Mouse (Mus musculus) embryonic fibroblast, embryonic 13.5 days (primary cell): ENCODE measurements around the gene Kif27. TPM values are rescaled to one million over a fixed set of nuclear protein-coding genes. Genes with fewer than 3 reads are reported as not detected.

Experiments used
- H3K27ac ChIP-seq: 2 replicates; pipeline ENCODE4 v1.5.1; 2012; ENCODE audit warnings: low read length, control low read depth, inconsistent platforms; ENCODE audit not compliant: insufficient read depth
- H3K4me1 ChIP-seq: 2 replicates; pipeline ENCODE4 v1.6.1; 2011; ENCODE audit warnings: low read length; ENCODE audit not compliant: control insufficient read depth, insufficient read depth
- H3K4me3 ChIP-seq: 2 replicates; pipeline ENCODE4 v1.5.1; 2011; ENCODE audit warnings: mild to moderate bottlenecking, control low read depth, low read length; ENCODE audit not compliant: insufficient read depth
- CTCF ChIP-seq: IDR thresholded peaks from 2 replicates; pipeline ENCODE4 v1.5.1; 2011; ENCODE audit warnings: mild to moderate bottlenecking, control low read depth, low read length, moderate library complexity, borderline replicate concordance; ENCODE audit not compliant: insufficient read depth
- POLR2A ChIP-seq: IDR thresholded peaks from 2 replicates; pipeline ENCODE4 v1.6.1; 2011; ENCODE audit warnings: low read depth, mild to moderate bottlenecking, control low read depth, low read length, moderate library complexity
- polyA plus RNA-seq: library from polyadenylated mRNA; stranded (reverse); fragments of >200 nt; gene quantifications from 2 replicates; pipeline ENCODE4 v1.2.4, GENCODE M21; 2011; ENCODE audit warnings: low read depth; ENCODE audit not compliant: missing spikeins, insufficient read length

The Kif27 gene
- polyA plus RNA-seq, 1 experiment = 0.44 TPM

DNA sequence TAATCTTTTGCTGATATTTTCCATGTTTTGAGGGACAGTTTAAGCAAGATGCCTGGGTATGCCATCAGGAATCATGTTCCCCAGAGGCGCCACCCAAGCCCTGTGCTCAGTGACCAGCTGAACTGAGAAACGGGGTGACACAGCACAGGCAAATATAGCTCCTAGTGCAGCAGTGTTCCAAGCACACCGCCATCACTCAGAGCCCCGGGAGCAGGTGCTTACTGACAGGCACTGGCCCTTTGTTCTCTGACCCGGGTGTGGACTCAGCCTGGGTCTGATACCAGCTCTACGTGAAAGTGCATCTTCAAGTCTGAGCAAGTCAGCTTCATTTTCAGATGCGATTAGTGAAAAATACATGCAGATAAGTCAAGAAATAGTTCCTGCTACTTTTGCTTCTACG, 49.4 kb downstream of the Kif27 start:
- H3K27ac ChIP-seq = no peak overlapping the region
- TF ChIP-seq CTCF (no peak), POLR2A (no peak)
- no peak overlapping the region for H3K4me3 ChIP-seq
- no peaks in the 10 kb centered on the region for H3K4me1 ChIP-seq

GRCm38 (mm10) chr13:58307453-58307852, 51.5 kb downstream of the Kif27 start:
- no peaks in the 10 kb centered on the region for H3K4me1 ChIP-seq
- H3K27ac ChIP-seq = no peak overlapping the region
- TF ChIP-seq POLR2A = no peak
- no peak for TF ChIP-seq CTCF
- H3K4me3 ChIP-seq = no peak overlapping the region

GRCm38 (mm10) chr13:58305230-58305629, 53.7 kb downstream of the Kif27 start:
- no peak for TF ChIP-seq CTCF
- TF ChIP-seq POLR2A = no peak
- Histone ChIP-seq H3K27ac (no peak overlapping the region), H3K4me3 (no peak overlapping the region), H3K4me1 (no peaks in the 10 kb centered on the region)

DNA sequence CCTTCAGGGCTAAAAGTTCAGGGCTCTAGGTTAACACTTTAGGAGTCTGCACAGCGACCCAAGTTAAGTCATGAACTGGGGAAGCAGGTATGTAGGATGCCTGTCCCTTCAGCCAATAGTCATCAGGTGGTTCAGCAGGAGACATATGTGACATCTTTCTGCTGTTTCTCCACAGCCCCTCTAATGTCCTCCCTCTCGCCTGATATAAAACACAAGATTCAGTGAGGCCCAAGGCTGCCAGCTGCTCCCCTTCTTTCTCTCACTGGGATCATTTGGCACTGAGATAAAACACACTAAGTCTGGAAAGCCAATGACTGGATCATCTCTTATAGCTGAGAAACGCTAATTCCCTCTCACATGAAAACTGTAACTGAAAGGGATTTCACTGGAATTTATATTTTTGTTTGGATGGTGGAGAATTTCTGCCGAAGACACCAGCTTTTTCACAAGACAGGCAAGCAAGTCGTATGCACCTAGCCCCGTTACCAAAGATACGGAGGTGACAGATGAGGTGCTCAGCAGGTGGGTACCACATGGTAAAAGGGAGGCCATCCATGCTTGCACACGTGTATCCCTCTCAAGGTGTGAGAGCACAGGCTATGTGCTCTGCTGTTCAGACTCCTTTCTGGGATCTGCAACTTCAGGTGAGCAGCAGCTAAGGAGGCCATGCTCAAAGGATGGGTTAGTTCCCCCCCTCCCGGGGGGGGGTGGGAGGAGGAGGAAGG, 56.3 kb downstream of the Kif27 start:
- H3K4me1 ChIP-seq = no peaks in the 10 kb centered on the region
- no peak overlapping the region for H3K27ac ChIP-seq
- TF ChIP-seq POLR2A (no peak), CTCF (no peak)
- H3K4me3 ChIP-seq = no peak overlapping the region

DNA sequence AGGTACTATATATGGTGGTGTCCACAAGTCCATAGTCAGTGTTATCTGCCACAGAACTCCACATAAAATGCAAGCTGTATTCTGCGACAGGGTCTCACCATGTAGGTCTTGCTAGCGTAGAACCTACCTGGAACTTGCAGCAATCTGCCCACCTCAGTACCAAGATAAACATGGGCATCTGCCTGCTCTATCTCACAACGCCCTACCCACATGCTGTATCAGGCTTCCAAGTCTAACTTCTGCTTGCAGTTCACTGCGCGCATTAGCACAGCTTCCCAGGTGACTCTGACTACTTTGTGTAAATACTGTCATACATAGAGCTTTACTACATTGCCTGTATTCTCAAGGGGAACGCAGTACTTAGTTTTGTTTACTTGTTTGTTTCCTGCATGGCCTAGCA, 57.0 kb downstream of the Kif27 start:
- H3K4me1 ChIP-seq = no peaks in the 10 kb centered on the region
- TF ChIP-seq POLR2A (no peak), CTCF (no peak)
- no peak overlapping the region for H3K27ac ChIP-seq
- no peak overlapping the region for H3K4me3 ChIP-seq

GRCm38 (mm10) chr13:58298756-58299155, 60.2 kb downstream of the Kif27 start:
- Histone ChIP-seq H3K4me3 (no peak overlapping the region), H3K27ac (no peak overlapping the region), H3K4me1 (no peaks in the 10 kb centered on the region)
- TF ChIP-seq POLR2A = no peak
- TF ChIP-seq CTCF = no peak

DNA sequence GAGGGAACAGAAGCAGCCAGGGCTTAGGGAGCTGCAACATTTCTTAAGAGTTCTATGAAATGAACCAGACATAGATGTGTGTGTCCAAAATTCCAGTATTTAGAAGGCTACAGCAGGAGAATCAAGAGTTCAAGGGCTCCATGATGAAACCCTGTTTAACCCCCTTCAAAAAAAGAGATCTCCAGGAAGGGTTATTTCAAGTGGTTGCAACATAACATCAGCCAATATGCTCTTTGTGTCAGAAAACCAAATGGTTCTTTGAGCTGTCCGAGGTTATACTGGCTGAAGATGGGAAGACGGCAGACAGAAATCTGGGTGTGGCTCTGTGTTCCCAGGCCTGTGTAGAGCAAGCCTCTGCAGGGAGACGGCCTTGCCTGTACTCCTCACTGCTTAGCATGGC, 63.3 kb downstream of the Kif27 start:
- no peaks in the 10 kb centered on the region for H3K4me1 ChIP-seq
- H3K4me3 ChIP-seq = no peak overlapping the region
- TF ChIP-seq CTCF (no peak), POLR2A (no peak)
- no peak overlapping the region for H3K27ac ChIP-seq

DNA sequence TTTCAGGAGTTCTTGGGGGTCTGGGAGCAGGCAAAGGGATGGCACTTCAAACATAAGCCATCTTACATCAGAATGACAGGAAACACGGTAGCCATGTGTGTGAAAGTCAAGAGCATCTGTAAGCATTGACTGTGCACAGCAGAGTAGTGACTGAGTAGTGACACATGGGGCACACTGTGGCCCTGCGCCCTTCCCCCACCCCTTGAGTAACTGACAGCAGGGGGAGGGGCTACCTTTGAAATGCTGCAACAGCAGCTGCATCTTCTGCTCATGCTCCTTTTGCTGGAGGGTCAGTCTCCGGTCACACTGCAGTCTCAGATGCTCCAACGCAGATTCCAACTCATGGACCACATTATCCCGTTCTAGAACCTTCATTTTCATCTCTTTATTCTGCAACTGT, 66.1 kb downstream of the Kif27 start:
- H3K4me1 ChIP-seq = no peaks in the 10 kb centered on the region
- TF ChIP-seq CTCF (no peak), POLR2A (no peak)
- no peak overlapping the region for H3K4me3 ChIP-seq
- no peak overlapping the region for H3K27ac ChIP-seq

- TF ChIP-seq CTCF = no peak
- TF ChIP-seq POLR2A = no peak
- Histone ChIP-seq H3K27ac (no peak overlapping the region), H3K4me1 (no peaks in the 10 kb centered on the region), H3K4me3 (no peak overlapping the region)
These were observed 69.6 kb downstream of the Kif27 start for GRCm38 (mm10) chr13:58289308-58289707.

- TF ChIP-seq CTCF (peak; percentile 87), POLR2A (no peak)
- no peaks in the 10 kb centered on the region for H3K4me1 ChIP-seq
- no peak overlapping the region for H3K4me3 ChIP-seq
- no peak overlapping the region for H3K27ac ChIP-seq
These were observed 71.1 kb downstream of the Kif27 start for GRCm38 (mm10) chr13:58287822-58288221.
